Mouse (Mus musculus) megakaryocyte, embryonic 14.5 days (primary cell): ENCODE measurements around the gene Megf8. TPM values are rescaled to one million over a fixed set of nuclear protein-coding genes. Genes with fewer than 3 reads are reported as not detected.

ENCODE experiments used
- H3K27me3 ChIP-seq: replicated peaks from 2 replicates; pipeline ENCODE3; 2012; ENCODE audit warnings: inconsistent platforms
- H3K36me3 ChIP-seq: replicated peaks from 2 replicates; pipeline ENCODE3; 2012; ENCODE audit warnings: low read length, inconsistent platforms, mixed read lengths
- H3K4me1 ChIP-seq: 2 replicates; pipeline ENCODE4 v1.6.1; 2012; ENCODE audit warnings: inconsistent platforms
- H3K4me3 ChIP-seq: replicated peaks from 2 replicates; pipeline ENCODE3; 2012; ENCODE audit warnings: moderate library complexity, mild to moderate bottlenecking, inconsistent platforms
- H3K9me3 ChIP-seq: 2 replicates; pipeline ENCODE4 v1.6.1; 2012; ENCODE audit warnings: inconsistent platforms
- FLI1 ChIP-seq: IDR thresholded peaks from 2 replicates; pipeline ENCODE4 v1.6.1; 2012; ENCODE audit warnings: low read length, inconsistent platforms, mixed read lengths
- GATA1 ChIP-seq: IDR thresholded peaks from 3 replicates; pipeline ENCODE4 v1.6.1; 2012; ENCODE audit warnings: mixed read lengths, low read length, inconsistent platforms, borderline replicate concordance
- polyA plus RNA-seq: library from polyadenylated mRNA; stranded (reverse); fragments of >175 nt; gene quantifications from 2 replicates; pipeline ENCODE4 v1.2.3, GENCODE M21; 2012; ENCODE audit warnings: low replicate concordance; ENCODE audit not compliant: insufficient read depth

The Megf8 gene
- polyA plus RNA-seq, 1 experiment: 9.7 TPM

GRCm38 (mm10) chr7:25410969-25411615 lies 94.1 kb downstream of the Megf8 start:
- Histone ChIP-seq H3K27me3 (peaks cover 17% of the 10 kb centered on the region), H3K9me3 (no peaks in the 10 kb centered on the region), H3K4me3 (no peak overlapping the region), H3K36me3 (no peaks in the 10 kb centered on the region), H3K4me1 (peaks cover 15% of the 10 kb centered on the region)
- TF ChIP-seq FLI1 (no peak), GATA1 (no peak)

- TF ChIP-seq GATA1 (no peak), FLI1 (no peak)
- H3K4me3 ChIP-seq: no peak overlapping the region
- H3K27me3 ChIP-seq: peaks cover 20% of the 10 kb centered on the region
- peaks cover 15% of the 10 kb centered on the region for H3K4me1 ChIP-seq
- no peaks in the 10 kb centered on the region for H3K9me3 ChIP-seq
- H3K36me3 ChIP-seq: no peaks in the 10 kb centered on the region
Measured at GRCm38 (mm10) chr7:25411861-25412260, 94.9 kb downstream of the Megf8 start.

- Histone ChIP-seq H3K27me3 (peaks cover 20% of the 10 kb centered on the region), H3K4me3 (no peak within 1 kb of the TSS), H3K4me1 (peaks cover 15% of the 10 kb centered on the region), H3K9me3 (no peaks in the 10 kb centered on the region), H3K36me3 (no peaks in the 10 kb centered on the region)
- TF ChIP-seq FLI1 (no peak), GATA1 (no peak)
Measured at GRCm38 (mm10) chr7:25412833-25413441, 96.0 kb downstream of the Megf8 start, which contains the start of gene Cxcl17. Cxcl17 (minus strand) TSS chr7:25412886.

Other genes with a start within 250 kb of the Megf8 start
- gene Grik5, start 244.8 kb upstream of the Megf8 start, polyA plus RNA-seq: 6.5 and 20.1 TPM in 2 replicates
- 21.6 and 42.6 TPM in 2 replicates for gene Zfp574, start 244.6 kb upstream of the Megf8 start, polyA plus RNA-seq
- gene Pou2f2, start 137.4 kb upstream of the Megf8 start, polyA plus RNA-seq: 141 and 174 TPM in 2 replicates
- gene Dedd2, start 96.5 kb upstream of the Megf8 start, polyA plus RNA-seq: 16.7 and 34.3 TPM in 2 replicates
- gene Zfp526, start 95.7 kb upstream of the Megf8 start, polyA plus RNA-seq: 4.8 and 8.9 TPM in 2 replicates
- 55.6 and 120 TPM in 2 replicates for gene Gsk3a, start 79.3 kb upstream of the Megf8 start, polyA plus RNA-seq
- 44.8 and 66.8 TPM in 2 replicates for gene Erf, start 66.4 kb upstream of the Megf8 start, polyA plus RNA-seq
- 290 and 655 TPM in 2 replicates for gene Cic, start 49.5 kb upstream of the Megf8 start, polyA plus RNA-seq
- 19.1 TPM in 1 of 2 replicates, not detected in the other for gene Pafah1b3, start 19.2 kb upstream of the Megf8 start, polyA plus RNA-seq
- gene Prr19, start 15.8 kb upstream of the Megf8 start, polyA plus RNA-seq: 0.17 TPM in 1 of 2 replicates, not detected in the other
- 0.16 TPM in 1 of 2 replicates, not detected in the other for gene Tmem145, start 11.1 kb upstream of the Megf8 start, polyA plus RNA-seq
- gene Cnfn, start 52.6 kb downstream of the Megf8 start, polyA plus RNA-seq: not detected in 2 replicates
- 5.0 and 9.1 TPM in 2 replicates for gene Lipe, start 81.5 kb downstream of the Megf8 start, polyA plus RNA-seq
- not detected in 2 replicates for gene Cxcl17, start 95.7 kb downstream of the Megf8 start, polyA plus RNA-seq
- 1.4 TPM in 1 of 2 replicates, not detected in the other for gene Ceacam1, start 160.4 kb downstream of the Megf8 start, polyA plus RNA-seq
- 1.4 and 2.9 TPM in 2 replicates for gene Ceacam2, start 222.7 kb downstream of the Megf8 start, polyA plus RNA-seq